Comparison of ENCODE assay signal across 22 mouse cellular contexts in the genomic region with DNA sequence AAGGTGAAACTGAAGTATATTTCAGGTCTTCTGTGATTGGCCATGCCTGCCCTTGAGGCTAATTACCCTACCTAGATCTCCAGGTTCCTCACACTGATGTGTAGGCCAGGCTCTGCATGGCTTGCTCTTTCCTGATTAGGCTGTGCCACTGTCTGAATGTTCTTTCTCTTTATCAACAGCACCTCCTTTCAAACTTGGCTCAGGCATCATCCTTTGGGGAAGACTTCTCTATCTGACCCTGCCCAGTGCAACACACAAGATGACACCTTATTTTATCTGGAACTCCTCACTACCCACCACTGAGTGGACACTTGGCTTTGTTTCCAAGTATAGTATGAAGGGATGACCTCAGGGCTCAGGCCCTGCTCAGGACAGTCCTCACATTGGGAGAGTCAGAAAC. TPM values are rescaled to one million over a fixed set of nuclear protein-coding genes. Genes with fewer than 3 reads are reported as not detected.
DNase-seq lines count a peak whose midpoint lies in the region; ATAC-seq and TF ChIP-seq lines count a peak whose summit lies in the region.
"Had no signal": no experiment of that assay in that cellular context is flagged by ENCODE, and none has a peak within 500 bp of the region (broad histone marks: within the 10 kb centered on the region; RNA-seq: fewer than 3 reads in every experiment).

No protein-coding gene starts in this region.

- H3K4me3 ChIP-seq in heart, embryonic 13.5 days = no peak overlapping the region
- H3K4me3 ChIP-seq in heart, embryonic 10.5 days = no peak overlapping the region
- no peak overlapping the region for H3K4me3 ChIP-seq in liver, embryonic 14.5 days (ENCODE audit: insufficient read depth in 1 of 2, low read depth in 2 of 2, low read length in 2 of 2)
- H3K4me3 ChIP-seq in forebrain, embryonic 10.5 days = no peak overlapping the region
- H3K4me3 ChIP-seq: embryonic facial prominence, embryonic 15.5 days; hindbrain, embryonic 15.5 days; lung, embryonic 15.5 days; midbrain, embryonic 12.5 days had no signal

- no peak for ATAC-seq in heart, embryonic 13.5 days (ENCODE audit: extremely low read depth, insufficient number of reproducible peaks, low FRiP score, low TSS enrichment)
- peak; percentile 85 for ATAC-seq in erythroid progenitor cell, adult 5-6 weeks (replicated peaks; ENCODE audit: low FRiP score, poor library complexity, severe bottlenecking)
- ATAC-seq in liver, embryonic 14.5 days (ENCODE audit: insufficient read depth) = peak; percentile 87
- ATAC-seq in megakaryocyte-erythroid progenitor cell, adult 5-6 weeks (replicated peaks; ENCODE audit: low FRiP score, low TSS enrichment, poor library complexity, severe bottlenecking) = peak; percentile 93
- ATAC-seq in granulocyte monocyte progenitor cell, adult 5-6 weeks (replicated peaks; ENCODE audit: poor library complexity, severe bottlenecking) = no peak
- ATAC-seq: forebrain, postnatal 0 days had no signal

- H3K36me3 ChIP-seq in heart, embryonic 13.5 days = no peaks in the 10 kb centered on the region
- H3K36me3 ChIP-seq in heart, embryonic 10.5 days = no peaks in the 10 kb centered on the region
- no peaks in the 10 kb centered on the region for H3K36me3 ChIP-seq in liver, embryonic 14.5 days (replicated peaks; ENCODE audit: control insufficient read depth, insufficient read depth, low read depth)
- no peaks in the 10 kb centered on the region for H3K36me3 ChIP-seq in forebrain, embryonic 10.5 days (replicated peaks)
- H3K36me3 ChIP-seq: embryonic facial prominence, embryonic 15.5 days; hindbrain, embryonic 15.5 days; lung, embryonic 15.5 days; midbrain, embryonic 12.5 days had no signal

- no peak overlapping the region for H3K4me2 ChIP-seq in heart, embryonic 13.5 days
- H3K4me2 ChIP-seq in liver, embryonic 14.5 days (ENCODE audit: low read depth) = peak overlapping the region; percentile 3; the same call in 1 of the 2 replicates
- H3K4me2 ChIP-seq: embryonic facial prominence, embryonic 15.5 days; hindbrain, embryonic 15.5 days; lung, embryonic 15.5 days; midbrain, embryonic 12.5 days had no signal

- H3K27me3 ChIP-seq in heart, embryonic 13.5 days (replicated peaks) = no peaks in the 10 kb centered on the region
- H3K27me3 ChIP-seq in heart, embryonic 10.5 days (ENCODE audit: insufficient read depth, poor library complexity, severe bottlenecking) = no peaks in the 10 kb centered on the region
- H3K27me3 ChIP-seq in liver, embryonic 14.5 days (ENCODE audit: control insufficient read depth, insufficient read depth, low read length) = no peaks in the 10 kb centered on the region
- peaks cover 89% of the 10 kb centered on the region for H3K27me3 ChIP-seq in forebrain, embryonic 10.5 days (ENCODE audit: poor library complexity, severe bottlenecking)
- H3K27me3 ChIP-seq: embryonic facial prominence, embryonic 15.5 days; hindbrain, embryonic 15.5 days; lung, embryonic 15.5 days had no signal

- no peak for TF ChIP-seq CTCF in liver, embryonic 14.5 days (IDR thresholded peaks at IDR 0.05; ENCODE audit: low read depth)

- 0 out of 2 replicates have a peak overlapping the region, but pooled peaks have one; percentile 8 for H3K27ac ChIP-seq in heart, embryonic 13.5 days (replicated peaks)
- no peak overlapping the region for H3K27ac ChIP-seq in heart, embryonic 10.5 days
- no peak overlapping the region for H3K27ac ChIP-seq in liver, embryonic 14.5 days
- H3K27ac ChIP-seq in forebrain, embryonic 10.5 days = no peak overlapping the region
- H3K27ac ChIP-seq: embryonic facial prominence, embryonic 15.5 days; hindbrain, embryonic 15.5 days; lung, embryonic 15.5 days; midbrain, embryonic 12.5 days had no signal

- TF ChIP-seq EP300 in liver, embryonic 14.5 days (IDR thresholded peaks at IDR 0.05; ENCODE audit: low read depth) = peak; percentile 75

- no peak overlapping the region for H3K9ac ChIP-seq in heart, embryonic 13.5 days
- H3K9ac ChIP-seq in liver, embryonic 14.5 days (replicated peaks) = no peak overlapping the region
- H3K9ac ChIP-seq: embryonic facial prominence, embryonic 15.5 days; forebrain, postnatal 0 days; hindbrain, embryonic 15.5 days; lung, embryonic 15.5 days; midbrain, embryonic 12.5 days had no signal

- DNase-seq in heart, embryonic 10.5 days (ENCODE audit: low spot score) = no peak
- DNase-seq in liver, embryonic 14.5 days (ENCODE audit: low read depth in 3 of 3, low spot score in 3 of 3) = peak; percentile 41 to 62 (median 55)
- no peak for DNase-seq in forebrain, embryonic 10.5 days (ENCODE audit: extremely low spot score, low spot score)
- no peak for DNase-seq in thymus, postnatal 14 days
- DNase-seq: cerebellum, adult 8-10 months; cerebellum, postnatal 36 days; forebrain, postnatal 0 days; gastrocnemius, postnatal 36 days; heart, postnatal 4 days; kidney, adult 9 months; kidney, postnatal 14 days; lung, postnatal 4 days; thymus, postnatal 36 days had no signal

- no peaks in the 10 kb centered on the region for H3K9me3 ChIP-seq in heart, embryonic 13.5 days
- no peaks in the 10 kb centered on the region for H3K9me3 ChIP-seq in heart, embryonic 10.5 days
- H3K9me3 ChIP-seq in liver, embryonic 14.5 days (ENCODE audit: control insufficient read depth, low read length) = no peaks in the 10 kb centered on the region
- no peaks in the 10 kb centered on the region for H3K9me3 ChIP-seq in forebrain, embryonic 10.5 days
- H3K9me3 ChIP-seq: embryonic facial prominence, embryonic 15.5 days; hindbrain, embryonic 15.5 days; lung, embryonic 15.5 days; midbrain, embryonic 12.5 days had no signal

- H3K4me1 ChIP-seq in heart, embryonic 13.5 days = peaks cover 2% of the 10 kb centered on the region; the same call in 1 of the 2 replicates
- no peaks in the 10 kb centered on the region for H3K4me1 ChIP-seq in heart, embryonic 10.5 days
- peaks cover 13 to 18% of the 10 kb centered on the region in 2 experiments for H3K4me1 ChIP-seq in liver, embryonic 14.5 days (replicated peaks; ENCODE audit: control insufficient read depth in 2 of 2, insufficient read depth in 2 of 2, low read length in 1 of 2)
- H3K4me1 ChIP-seq in forebrain, embryonic 10.5 days = peaks cover 21% of the 10 kb centered on the region
- H3K4me1 ChIP-seq: embryonic facial prominence, embryonic 15.5 days; hindbrain, embryonic 15.5 days; lung, embryonic 15.5 days had no signal

RNA-seq across cellular contexts. Expression of a gene that starts 36.1 kb away (rescaled TPM):
- 0.33 and 0.46 TPM in 2 replicates for polyA plus RNA-seq in heart, embryonic 13.5 days (2015; fragmentation: Nextera tagmentation; extraction: Ambion mirVana)
- 0.24 and 1.3 TPM in 2 replicates for polyA plus RNA-seq in heart, embryonic 10.5 days (2016; fragmentation: Nextera tagmentation; extraction: Ambion mirVana)
- 18.9 and 22.0 TPM in 2 replicates for total RNA-seq in erythroid progenitor cell, adult 5-6 weeks (2015; ENCODE audit: low replicate concordance)
- total RNA-seq in erythroid progenitor cell, adult 5-6 weeks (2017; ENCODE audit: low replicate concordance) = 25.0 and 38.0 TPM in 2 replicates
- polyA plus RNA-seq in liver, embryonic 14.5 days (2012; rRNA removed) = 0.10 and 0.22 TPM in 2 replicates
- 0.13 and 0.23 TPM in 2 replicates for polyA plus RNA-seq in liver, embryonic 14.5 days (2014; fragmentation: Nextera tagmentation; extraction: Ambion mirVana)
- not detected in 2 replicates for total RNA-seq in megakaryocyte-erythroid progenitor cell, adult 5-6 weeks (2014; fragmentation: Nextera tagmentation)
- total RNA-seq in megakaryocyte-erythroid progenitor cell, adult 5-6 weeks (2017) = not detected in 2 replicates
- total RNA-seq in granulocyte monocyte progenitor cell, adult 5-6 weeks (2014; fragmentation: Nextera tagmentation) = not detected in 2 replicates
- not detected in 2 replicates for total RNA-seq in granulocyte monocyte progenitor cell, adult 5-6 weeks (2017)
- polyA plus RNA-seq in forebrain, embryonic 10.5 days (2016; fragmentation: Nextera tagmentation; extraction: Ambion mirVana) = 0.56 and 0.87 TPM in 2 replicates
- total RNA-seq: gastrocnemius, postnatal 36 days; monocyte, adult 5-6 weeks had no signal

RNA-seq across cellular contexts. Expression of a gene that starts 47.5 kb away (rescaled TPM):
- polyA plus RNA-seq in heart, embryonic 13.5 days (2015; fragmentation: Nextera tagmentation; extraction: Ambion mirVana) = 7.6 and 8.6 TPM in 2 replicates
- 4.7 and 11.3 TPM in 2 replicates for polyA plus RNA-seq in heart, embryonic 10.5 days (2016; fragmentation: Nextera tagmentation; extraction: Ambion mirVana)
- total RNA-seq in erythroid progenitor cell, adult 5-6 weeks (2015; ENCODE audit: low replicate concordance) = not detected in 2 replicates
- not detected in 2 replicates for total RNA-seq in erythroid progenitor cell, adult 5-6 weeks (2017; ENCODE audit: low replicate concordance)
- polyA plus RNA-seq in liver, embryonic 14.5 days (2012; rRNA removed) = 0.01 and 0.02 TPM in 2 replicates
- polyA plus RNA-seq in liver, embryonic 14.5 days (2014; fragmentation: Nextera tagmentation; extraction: Ambion mirVana) = 0.03 TPM in 1 of 2 replicates, not detected in the other
- not detected in 2 replicates for total RNA-seq in megakaryocyte-erythroid progenitor cell, adult 5-6 weeks (2014; fragmentation: Nextera tagmentation)
- total RNA-seq in megakaryocyte-erythroid progenitor cell, adult 5-6 weeks (2017) = not detected in 2 replicates
- not detected in 2 replicates for total RNA-seq in granulocyte monocyte progenitor cell, adult 5-6 weeks (2014; fragmentation: Nextera tagmentation)
- not detected in 2 replicates for total RNA-seq in granulocyte monocyte progenitor cell, adult 5-6 weeks (2017)
- 1.4 and 1.8 TPM in 2 replicates for polyA plus RNA-seq in forebrain, embryonic 10.5 days (2016; fragmentation: Nextera tagmentation; extraction: Ambion mirVana)
- total RNA-seq: monocyte, adult 5-6 weeks had no signal

Comparison
In these comparisons a context has a peak if more than half of its experiments do, and no peak if none do; other contexts are left out.
1. ATAC-seq: peak in erythroid progenitor cell, adult 5-6 weeks (single experiment), liver, embryonic 14.5 days (single experiment) and megakaryocyte-erythroid progenitor cell, adult 5-6 weeks (single experiment); none in heart, embryonic 13.5 days (single experiment) and granulocyte monocyte progenitor cell, adult 5-6 weeks (single experiment).
2. DNase-seq: peak in liver, embryonic 14.5 days (3 of 3); none in heart, embryonic 10.5 days (single experiment), forebrain, embryonic 10.5 days (single experiment) and thymus, postnatal 14 days (single experiment).